Mouse (Mus musculus) thymus, postnatal 0 days (tissue): ENCODE results near the gene Foxo4. TPM values are rescaled to one million over a fixed set of nuclear protein-coding genes. Genes with fewer than 3 reads are reported as not detected.

Experiments
- DNase-seq: peaks from one replicate; pipeline ENCODE4 v3.0.0-alpha.2; 2015; ENCODE audit warnings: low spot score
- polyA plus RNA-seq: library from polyadenylated mRNA; unstranded; fragments of >200 nt; fragmentation: Nextera tagmentation; extraction: Ambion mirVana; gene quantifications from 2 replicates; pipeline ENCODE4 v1.2.1, GENCODE M21; 2015

Gene Foxo4
- polyA plus RNA-seq, 1 experiment from 2014 or later = 4.2 TPM

DNA sequence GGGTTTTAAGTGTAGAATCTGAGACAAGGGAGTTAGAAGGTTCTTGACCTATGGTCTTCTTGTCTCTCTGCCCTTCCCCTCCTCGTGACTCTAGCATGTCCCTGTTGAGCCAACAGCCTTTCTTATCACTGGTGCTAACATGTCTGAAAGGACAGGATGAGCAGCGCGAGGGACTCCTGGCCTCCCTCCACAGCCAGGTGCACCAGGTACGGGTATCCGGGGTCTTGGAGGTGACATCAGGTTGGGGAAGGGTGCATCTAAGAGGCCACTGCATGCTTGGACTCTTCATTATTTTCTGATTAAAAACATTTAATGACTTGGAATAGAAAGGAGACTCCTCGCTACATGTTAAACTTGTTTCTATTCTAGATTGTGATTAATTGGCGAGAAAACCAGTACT lies 34.7 kb downstream of the Foxo4 start:
- no peak for DNase-seq

- no peak for DNase-seq
These were observed 35.8 kb downstream of the Foxo4 start for GRCm38 (mm10) chrX:101290111-101290510.

GRCm38 (mm10) chrX:101299055-101299454 lies 44.7 kb downstream of the Foxo4 start, which contains the start of gene Nlgn3:
TSS of gene Nlgn3 (plus strand) at chrX:101299168.
- no peak for DNase-seq

DNA sequence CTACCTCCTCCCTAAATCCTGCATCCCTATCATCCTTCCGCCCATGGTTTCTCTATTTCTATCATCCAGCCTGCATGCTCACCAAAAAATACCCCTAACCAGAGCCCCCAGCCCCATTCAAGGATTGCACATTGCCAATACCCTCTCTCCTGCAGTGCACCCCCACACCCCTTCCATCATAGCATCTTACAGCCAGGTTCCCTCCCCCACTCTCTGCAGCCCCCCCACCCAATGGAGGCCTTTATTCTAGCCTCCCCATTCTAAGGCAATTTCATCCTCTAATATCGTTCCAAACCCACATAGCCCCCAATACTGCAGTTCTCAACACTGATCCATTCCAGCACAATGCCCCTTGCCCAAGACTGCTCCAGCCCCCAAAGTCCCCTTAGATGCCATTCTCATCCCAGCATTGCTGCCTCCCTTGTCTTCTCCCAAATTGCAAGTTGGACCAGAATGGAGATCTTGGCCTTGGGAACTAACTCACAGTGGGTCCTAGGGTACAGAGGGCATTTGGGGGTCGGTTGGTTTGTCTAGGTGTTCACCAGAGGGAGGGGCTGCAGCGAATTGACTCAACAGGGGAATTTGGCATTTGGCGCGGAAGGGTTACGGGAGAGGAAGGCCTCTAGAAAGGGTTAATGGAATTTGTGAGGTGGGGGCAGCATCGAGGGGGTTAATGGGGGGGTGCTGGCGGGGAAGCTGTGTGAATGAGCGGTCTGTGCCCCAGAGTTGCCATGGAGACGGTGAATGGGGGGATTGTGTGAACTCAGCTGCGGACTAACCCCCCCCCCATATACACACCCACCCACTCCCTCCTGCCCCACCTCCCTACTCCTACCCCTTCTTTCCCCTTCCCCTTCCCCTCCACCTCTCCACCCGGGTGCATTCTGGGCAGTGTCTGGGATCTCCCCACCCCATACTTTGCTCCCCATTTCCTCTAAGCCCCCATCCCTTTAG lies 45.4 kb downstream of the Foxo4 start:
- no peak for DNase-seq

- DNase-seq = no peak
These were observed 46.2 kb downstream of the Foxo4 start for GRCm38 (mm10) chrX:101300427-101301030.

GRCm38 (mm10) chrX:101301654-101302053 lies 47.3 kb downstream of the Foxo4 start:
- DNase-seq = no peak

- DNase-seq = no peak
These were observed 50.3 kb downstream of the Foxo4 start for GRCm38 (mm10) chrX:101304646-101305045.

DNA sequence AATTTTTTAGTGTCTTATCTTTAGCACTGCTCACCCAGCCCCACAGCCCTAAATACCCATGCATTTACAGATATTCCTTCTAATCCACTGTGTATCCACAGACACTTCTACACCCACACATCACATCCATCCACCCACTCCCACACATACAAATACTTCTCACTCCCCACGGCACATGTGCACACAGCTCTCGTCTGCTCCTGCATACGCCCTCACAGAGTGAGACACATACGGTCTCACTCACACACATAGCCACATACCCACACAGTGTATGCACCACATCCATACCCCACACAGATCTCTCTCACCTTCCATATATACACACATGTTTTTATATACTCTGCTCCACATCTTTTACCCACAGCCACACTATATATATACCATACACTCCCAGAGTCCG lies 55.0 kb downstream of the Foxo4 start:
- no peak for DNase-seq

Other genes with a start within 250 kb of the Foxo4 start
- 0.10 and 2.3 TPM in 2 replicates for gene Tex11, start 194.9 kb upstream of the Foxo4 start, polyA plus RNA-seq
- 0.55 and 0.84 TPM in 2 replicates for gene Slc7a3, start 168.5 kb upstream of the Foxo4 start, polyA plus RNA-seq
- 38.6 and 40.4 TPM in 2 replicates for gene Snx12, start 32.0 kb upstream of the Foxo4 start, polyA plus RNA-seq
- 0.64 and 1.1 TPM in 2 replicates for gene Gm614, start 9.5 kb downstream of the Foxo4 start, polyA plus RNA-seq
- 334 and 367 TPM in 2 replicates for gene Il2rg, start 13.7 kb downstream of the Foxo4 start, polyA plus RNA-seq
- gene Gm20489, start 14.5 kb downstream of the Foxo4 start, polyA plus RNA-seq = not detected in 2 replicates
- 25.8 and 33.0 TPM in 2 replicates for gene Med12, start 19.5 kb downstream of the Foxo4 start, polyA plus RNA-seq
- 0.09 and 0.12 TPM in 2 replicates for gene Nlgn3, start 44.6 kb downstream of the Foxo4 start, polyA plus RNA-seq
- gene Gjb1, start 121.8 kb downstream of the Foxo4 start, polyA plus RNA-seq = 0.09 TPM in 1 of 2 replicates, not detected in the other
- 23.9 and 26.8 TPM in 2 replicates for gene Zmym3, start 166.3 kb downstream of the Foxo4 start, polyA plus RNA-seq
- 313 and 367 TPM in 2 replicates for gene Nono, start 174.8 kb downstream of the Foxo4 start, polyA plus RNA-seq
- gene Itgb1bp2, start 194.6 kb downstream of the Foxo4 start, polyA plus RNA-seq = 1.1 and 1.2 TPM in 2 replicates